Mouse (Mus musculus): ENCODE measurements around the gene Gm5726.
"Not testable (repeated sequence)": the region's sequence is repeated elsewhere in the genome, so short reads cannot be mapped to it uniquely, and the experiment has no call there.

The Gm5726 gene

GRCm38 (mm10) chr7:20545657-20546056 lies at the start of gene Gm5726:
TSS of gene Gm5726 (minus strand) at chr7:20545757.
- DNase-seq (ENCODE audit: low read depth): not testable (repeated sequence)

- DNase-seq (ENCODE audit: low read depth): not testable (repeated sequence)
Measured at GRCm38 (mm10) chr7:20576141-20576540, 30.6 kb upstream of the Gm5726 start, which contains the start of gene Gm4141. TSS of gene Gm4141 (minus strand) at chr7:20576241.

- not testable (repeated sequence) for DNase-seq (ENCODE audit: low read depth)
Measured at GRCm38 (mm10) chr7:20533537-20533936, 12.0 kb downstream of the Gm5726 start, which contains the start of gene Vmn1r104. TSS of gene Vmn1r104 (plus strand) at chr7:20533837.

GRCm38 (mm10) chr7:20510434-20510833 lies 35.1 kb downstream of the Gm5726 start, which contains the start of gene Vmn1r103:
TSS of gene Vmn1r103 (minus strand) at chr7:20510534.
- DNase-seq (ENCODE audit: low read depth): not testable (repeated sequence)
